Mouse (Mus musculus): ENCODE measurements at regions not wholly inside any gene's neighbourhood (a gene's known extent, or its start where the extent isn't known, plus 50 kb on each side); places are given as distances from the start of the nearest gene placed in this dataset.

DNA sequence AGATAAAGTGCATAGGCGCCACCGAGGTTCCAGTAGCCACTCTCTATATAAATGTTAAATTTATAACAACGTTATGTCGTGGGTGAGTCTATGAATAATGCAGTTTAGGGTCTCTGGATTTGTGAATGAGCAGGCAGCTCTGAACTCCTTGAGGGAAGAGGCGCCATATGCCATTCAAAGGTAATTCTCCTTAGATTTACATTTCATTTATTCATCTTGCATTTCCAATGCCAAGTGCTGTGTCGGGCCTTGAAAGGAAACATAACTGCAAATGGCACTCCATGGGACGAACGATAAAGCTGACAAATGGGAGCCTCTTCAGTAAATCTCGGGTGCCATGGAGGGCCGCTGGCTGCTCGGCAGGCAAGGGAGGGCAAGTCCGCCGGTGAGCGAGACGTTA is 216.4 kb upstream of the Nr5a2 start:
- no peaks in the 10 kb centered on the region for H3K27me3 ChIP-seq (ENCODE audit: control insufficient read depth, insufficient read depth, low read depth, low read length)
- H3K4me3 ChIP-seq (ENCODE audit: low read depth, low read length), result no peak overlapping the region
- no peak overlapping the region for H3K4me2 ChIP-seq (ENCODE audit: low read depth, low read length)
- H3K4me1 ChIP-seq (ENCODE audit: control insufficient read depth, low read depth, low read length), result no peaks in the 10 kb centered on the region; the same call in 1 of the 2 replicates
- no peak for ATAC-seq (ENCODE audit: low read depth)
- no peak overlapping the region for H3K27ac ChIP-seq (ENCODE audit: low read length)
- 63% methylated on average over 15 of the region's 15 CpGs for WGBS (ENCODE audit: insufficient replicate concordance)
- no peaks in the 10 kb centered on the region for H3K9me3 ChIP-seq (replicated peaks; ENCODE audit: control insufficient read depth, low read length)
- H3K36me3 ChIP-seq (ENCODE audit: control insufficient read depth, insufficient read depth), result no peaks in the 10 kb centered on the region
- no peak overlapping the region for H3K9ac ChIP-seq (ENCODE audit: low read depth, low read length)

DNA sequence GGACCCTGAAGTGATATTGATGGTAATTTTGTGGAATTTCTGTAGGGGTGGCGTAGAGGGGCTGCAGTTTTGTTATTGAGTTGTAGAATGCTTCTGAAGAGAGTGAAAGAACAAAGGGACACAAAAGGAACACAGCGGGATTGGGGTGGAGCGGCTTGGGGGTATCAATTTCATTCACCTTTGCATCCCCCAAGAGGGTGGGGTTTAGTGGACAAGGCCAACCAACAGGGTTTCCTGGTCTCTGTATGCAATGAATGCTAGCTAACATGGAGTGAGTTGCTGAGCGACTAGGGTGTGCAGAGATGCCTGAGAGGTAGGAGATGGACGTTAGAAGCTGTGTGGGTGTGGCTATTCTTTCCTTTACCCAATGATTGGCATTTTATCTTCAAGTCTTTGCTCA is 213.8 kb upstream of the Nr5a2 start:
- H3K27ac ChIP-seq (ENCODE audit: low read length), result no peak overlapping the region
- ATAC-seq (ENCODE audit: low read depth), result no peak
- H3K9me3 ChIP-seq (replicated peaks; ENCODE audit: control insufficient read depth, low read length), result no peaks in the 10 kb centered on the region
- H3K4me1 ChIP-seq (ENCODE audit: control insufficient read depth, low read depth, low read length), result no peaks in the 10 kb centered on the region; the same call in 1 of the 2 replicates
- WGBS (ENCODE audit: insufficient replicate concordance), result 54% methylated on average over 5 of the region's 5 CpGs
- no peak overlapping the region for H3K4me2 ChIP-seq (ENCODE audit: low read depth, low read length)
- H3K36me3 ChIP-seq (ENCODE audit: control insufficient read depth, insufficient read depth), result no peaks in the 10 kb centered on the region
- H3K27me3 ChIP-seq (ENCODE audit: control insufficient read depth, insufficient read depth, low read depth, low read length), result no peaks in the 10 kb centered on the region
- no peak overlapping the region for H3K9ac ChIP-seq (ENCODE audit: low read depth, low read length)
- H3K4me3 ChIP-seq (ENCODE audit: low read depth, low read length), result no peak overlapping the region

DNA sequence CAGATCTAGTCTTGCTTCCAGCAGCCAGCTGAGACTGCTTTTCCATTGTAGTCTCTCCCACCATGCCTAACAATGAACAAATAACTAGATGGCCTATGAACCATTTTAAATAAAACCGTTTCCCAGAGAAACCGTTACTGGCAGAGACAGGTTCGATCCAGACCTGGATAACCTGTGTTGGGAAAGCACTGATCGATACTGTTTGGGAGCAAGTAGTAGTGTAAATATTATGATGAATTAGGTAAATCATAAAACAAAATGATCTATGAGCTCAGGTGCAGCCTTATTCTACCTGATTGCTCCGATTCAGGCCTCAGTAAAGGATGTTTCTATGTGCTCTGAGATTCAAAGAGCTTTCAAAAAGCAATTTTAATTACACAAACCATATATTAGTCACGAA is 211.9 kb upstream of the Nr5a2 start:
- Histone ChIP-seq H3K4me2 (ENCODE audit: low read depth, low read length) (no peak overlapping the region), H3K27me3 (ENCODE audit: control insufficient read depth, insufficient read depth, low read depth, low read length) (no peaks in the 10 kb centered on the region), H3K4me1 (ENCODE audit: control insufficient read depth, low read depth, low read length) (no peaks in the 10 kb centered on the region; the same call in 1 of the 2 replicates), H3K4me3 (ENCODE audit: low read depth, low read length) (no peak overlapping the region), H3K9ac (ENCODE audit: low read depth, low read length) (no peak overlapping the region), H3K36me3 (ENCODE audit: control insufficient read depth, insufficient read depth) (no peaks in the 10 kb centered on the region), H3K9me3 (replicated peaks; ENCODE audit: control insufficient read depth, low read length) (no peaks in the 10 kb centered on the region), H3K27ac (ENCODE audit: low read length) (no peak overlapping the region)
- 63% methylated on average over 6 of the region's 6 CpGs for WGBS (ENCODE audit: insufficient replicate concordance)
- ATAC-seq (ENCODE audit: low read depth), result peak; percentile 47; the same call in 1 of the 2 replicates

DNA sequence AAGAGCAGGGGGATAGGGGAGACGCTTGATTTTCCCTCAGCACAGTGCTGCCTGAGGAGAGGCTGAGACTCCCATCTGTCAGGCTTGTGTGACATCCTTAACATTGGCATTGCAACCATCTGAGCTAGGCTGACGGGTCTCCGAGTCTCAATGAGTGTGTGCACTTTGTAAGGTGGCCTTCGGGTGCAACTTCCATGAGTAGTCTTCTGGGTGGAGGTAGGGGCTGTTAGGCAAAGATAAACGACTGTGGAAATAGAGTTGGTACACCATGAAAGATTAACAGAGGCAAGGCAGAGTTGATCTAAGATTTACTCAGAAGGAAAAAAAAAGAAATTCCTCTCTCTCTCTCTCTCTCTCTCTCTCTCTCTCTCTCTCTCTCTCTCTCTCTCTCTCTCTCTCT is 211.2 kb upstream of the Nr5a2 start:
- no peak for ATAC-seq (ENCODE audit: low read depth)

DNA sequence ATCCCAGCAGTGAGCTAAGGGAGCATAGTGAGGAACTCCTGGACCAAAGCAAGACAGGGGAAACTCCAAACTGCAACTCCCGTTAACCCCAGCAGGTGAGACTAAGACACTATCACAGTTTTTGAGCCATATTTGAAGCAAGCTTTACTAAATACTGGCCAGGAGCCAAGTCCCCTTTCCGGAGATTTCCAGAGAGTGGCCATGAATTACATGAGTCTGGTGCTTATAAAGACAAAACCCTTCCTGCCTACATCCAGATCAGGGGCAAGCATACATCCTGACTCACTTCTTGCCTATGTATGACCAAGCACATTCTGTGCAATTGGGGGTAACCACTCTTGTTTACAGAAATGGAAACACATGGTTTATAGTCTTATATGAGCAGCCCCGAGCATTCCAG is 187.6 kb upstream of the Nr5a2 start:
- no peak overlapping the region for H3K27ac ChIP-seq (ENCODE audit: low read length)
- H3K4me2 ChIP-seq (ENCODE audit: low read depth, low read length), result no peak overlapping the region
- H3K9ac ChIP-seq (ENCODE audit: low read depth, low read length), result no peak overlapping the region
- no peaks in the 10 kb centered on the region for H3K4me1 ChIP-seq (ENCODE audit: control insufficient read depth, low read depth, low read length)
- H3K27me3 ChIP-seq (ENCODE audit: control insufficient read depth, insufficient read depth, low read depth, low read length), result no peaks in the 10 kb centered on the region
- H3K4me3 ChIP-seq (ENCODE audit: low read depth, low read length), result no peak overlapping the region
- H3K36me3 ChIP-seq (ENCODE audit: control insufficient read depth, insufficient read depth), result no peaks in the 10 kb centered on the region
- 35% methylated on average over 3 of the region's 3 CpGs for WGBS (ENCODE audit: insufficient replicate concordance)
- no peaks in the 10 kb centered on the region for H3K9me3 ChIP-seq (replicated peaks; ENCODE audit: control insufficient read depth, low read length)
- ATAC-seq (ENCODE audit: low read depth), result no peak

More for the DNA sequence above, 211.2 kb upstream of the Nr5a2 start:
- Histone ChIP-seq H3K4me1 (ENCODE audit: control insufficient read depth, low read depth, low read length) (no peaks in the 10 kb centered on the region; the same call in 1 of the 2 replicates), H3K36me3 (ENCODE audit: control insufficient read depth, insufficient read depth) (no peaks in the 10 kb centered on the region), H3K27ac (ENCODE audit: low read length) (no peak overlapping the region), H3K9me3 (replicated peaks; ENCODE audit: control insufficient read depth, low read length) (no peaks in the 10 kb centered on the region), H3K4me3 (ENCODE audit: low read depth, low read length) (no peak overlapping the region), H3K9ac (ENCODE audit: low read depth, low read length) (no peak overlapping the region), H3K27me3 (ENCODE audit: control insufficient read depth, insufficient read depth, low read depth, low read length) (no peaks in the 10 kb centered on the region), H3K4me2 (ENCODE audit: low read depth, low read length) (no peak overlapping the region)
- WGBS (ENCODE audit: insufficient replicate concordance), result 33% methylated on average over 5 of the region's 5 CpGs

DNA sequence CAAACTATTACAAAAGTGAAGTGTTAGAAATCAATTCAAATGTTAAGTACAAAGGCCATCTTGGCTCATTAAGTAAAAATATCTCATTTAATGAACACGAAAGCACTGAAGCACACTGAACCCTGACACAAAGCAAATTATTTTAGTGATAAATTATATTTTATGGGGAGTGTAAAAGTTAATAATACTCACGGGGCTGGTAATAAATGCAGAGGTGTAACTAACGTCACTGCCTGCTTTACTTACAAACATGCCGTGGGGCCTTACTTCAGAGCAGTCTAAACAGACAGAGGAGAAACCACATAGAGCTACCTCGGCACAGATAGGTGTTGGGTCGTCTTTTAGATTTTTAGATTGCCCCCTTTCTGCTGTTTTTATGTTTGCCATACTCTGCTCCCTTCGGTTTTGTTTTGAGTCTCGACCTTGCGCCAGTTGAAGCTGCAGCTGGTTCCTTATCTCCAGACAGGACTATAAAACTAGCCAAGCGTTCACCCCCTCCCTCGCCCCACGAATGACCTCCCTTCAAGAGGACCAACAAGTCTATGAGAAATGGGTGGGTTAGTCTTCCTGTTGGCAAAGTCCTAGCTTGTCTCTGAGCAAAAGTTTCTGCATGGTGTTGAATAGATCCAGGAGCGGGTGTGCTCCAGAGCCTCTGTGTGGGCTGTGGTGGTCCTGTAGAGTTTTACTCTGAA is 181.8 kb upstream of the Nr5a2 start:
- Histone ChIP-seq H3K36me3 (ENCODE audit: control insufficient read depth, insufficient read depth) (no peaks in the 10 kb centered on the region), H3K27me3 (ENCODE audit: control insufficient read depth, insufficient read depth, low read depth, low read length) (no peaks in the 10 kb centered on the region), H3K9ac (ENCODE audit: low read depth, low read length) (no peak overlapping the region), H3K4me1 (ENCODE audit: control insufficient read depth, low read depth, low read length) (no peaks in the 10 kb centered on the region), H3K9me3 (replicated peaks; ENCODE audit: control insufficient read depth, low read length) (no peaks in the 10 kb centered on the region), H3K27ac (ENCODE audit: low read length) (no peak overlapping the region), H3K4me3 (ENCODE audit: low read depth, low read length) (no peak overlapping the region), H3K4me2 (ENCODE audit: low read depth, low read length) (no peak overlapping the region)
- 33% methylated on average over 13 of the region's 13 CpGs for WGBS (ENCODE audit: insufficient replicate concordance)
- ATAC-seq (ENCODE audit: low read depth), result no peak

DNA sequence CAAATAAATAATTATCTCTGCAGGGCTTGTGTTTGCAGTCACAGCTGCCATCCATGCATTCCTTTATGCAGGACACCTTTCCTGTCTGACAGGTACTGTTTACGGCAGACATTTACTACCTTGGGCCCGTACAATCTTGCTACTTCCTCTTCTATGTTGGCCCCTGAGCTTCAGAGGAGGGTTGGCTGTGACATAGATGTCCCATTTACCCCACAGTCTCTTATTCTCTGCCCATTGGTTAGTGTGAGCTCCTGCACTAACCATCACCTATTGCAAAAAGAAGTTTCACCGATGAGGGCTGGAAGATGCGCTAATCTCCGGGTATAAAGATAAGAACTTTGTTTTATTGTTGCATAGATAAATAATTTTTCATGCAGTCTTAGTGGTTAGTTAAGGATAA is 181.1 kb upstream of the Nr5a2 start:
- ATAC-seq (ENCODE audit: low read depth), result no peak
- Histone ChIP-seq H3K9ac (ENCODE audit: low read depth, low read length) (no peak overlapping the region), H3K4me3 (ENCODE audit: low read depth, low read length) (no peak overlapping the region), H3K4me1 (ENCODE audit: control insufficient read depth, low read depth, low read length) (no peaks in the 10 kb centered on the region), H3K27me3 (ENCODE audit: control insufficient read depth, insufficient read depth, low read depth, low read length) (no peaks in the 10 kb centered on the region), H3K4me2 (ENCODE audit: low read depth, low read length) (no peak overlapping the region), H3K36me3 (ENCODE audit: control insufficient read depth, insufficient read depth) (no peaks in the 10 kb centered on the region), H3K27ac (ENCODE audit: low read length) (no peak overlapping the region), H3K9me3 (replicated peaks; ENCODE audit: control insufficient read depth, low read length) (no peaks in the 10 kb centered on the region)
- WGBS (ENCODE audit: insufficient replicate concordance), result 62% methylated on average over 5 of the region's 5 CpGs

DNA sequence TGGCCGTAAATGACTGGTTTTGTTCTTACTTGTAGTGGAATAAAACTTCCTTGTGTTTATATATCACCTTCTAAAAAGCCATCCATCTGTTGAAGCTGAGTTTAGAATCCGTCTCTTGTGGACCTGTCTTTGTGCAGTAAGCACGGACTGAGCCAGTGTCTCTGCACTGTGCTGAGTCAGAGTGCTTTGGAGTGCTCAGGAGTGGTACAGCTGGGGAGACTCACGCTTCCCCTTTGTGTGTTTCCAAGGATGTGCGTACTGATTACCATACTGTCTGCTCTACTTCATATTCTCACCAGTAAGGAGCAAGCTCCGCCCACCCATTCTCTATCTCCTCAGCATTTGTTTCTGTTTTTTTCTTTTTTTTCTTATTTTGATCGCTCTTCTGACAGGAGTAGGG is 175.9 kb upstream of the Nr5a2 start:
- WGBS (ENCODE audit: insufficient replicate concordance), result 48% methylated on average over 7 of the region's 7 CpGs
- no peak overlapping the region for H3K27ac ChIP-seq (ENCODE audit: low read length)
- H3K9ac ChIP-seq (ENCODE audit: low read depth, low read length), result no peak overlapping the region
- H3K4me2 ChIP-seq (ENCODE audit: low read depth, low read length), result no peak overlapping the region
- H3K4me3 ChIP-seq (ENCODE audit: low read depth, low read length), result no peak overlapping the region
- H3K9me3 ChIP-seq (replicated peaks; ENCODE audit: control insufficient read depth, low read length), result no peaks in the 10 kb centered on the region
- H3K36me3 ChIP-seq (ENCODE audit: control insufficient read depth, insufficient read depth), result no peaks in the 10 kb centered on the region
- H3K27me3 ChIP-seq (ENCODE audit: control insufficient read depth, insufficient read depth, low read depth, low read length), result no peaks in the 10 kb centered on the region
- no peaks in the 10 kb centered on the region for H3K4me1 ChIP-seq (ENCODE audit: control insufficient read depth, low read depth, low read length)
- ATAC-seq (ENCODE audit: low read depth), result no peak

DNA sequence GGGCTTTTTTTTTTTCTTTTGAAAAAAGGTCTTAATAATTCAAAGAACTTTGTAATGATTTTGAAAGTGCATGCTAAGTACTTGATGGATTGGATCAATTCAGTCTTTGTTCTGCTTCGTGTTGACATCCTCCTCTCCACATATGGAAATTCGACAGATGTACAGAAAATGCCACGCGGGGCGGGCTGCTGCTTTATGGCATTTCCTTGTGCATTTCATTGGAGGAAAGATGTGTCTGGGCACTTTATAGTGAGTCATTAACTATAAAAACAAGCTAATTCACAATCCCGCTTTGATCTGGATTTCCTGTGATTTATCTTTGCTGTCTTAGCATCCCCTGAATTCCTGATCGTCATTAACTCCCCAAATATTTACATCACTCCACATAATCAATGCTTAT is 173.5 kb upstream of the Nr5a2 start:
- WGBS (ENCODE audit: insufficient replicate concordance), result 46% methylated on average over 7 of the region's 7 CpGs
- Histone ChIP-seq H3K36me3 (ENCODE audit: control insufficient read depth, insufficient read depth) (no peaks in the 10 kb centered on the region), H3K4me2 (ENCODE audit: low read depth, low read length) (no peak overlapping the region), H3K9me3 (replicated peaks; ENCODE audit: control insufficient read depth, low read length) (no peaks in the 10 kb centered on the region), H3K27me3 (ENCODE audit: control insufficient read depth, insufficient read depth, low read depth, low read length) (no peaks in the 10 kb centered on the region), H3K27ac (ENCODE audit: low read length) (no peak overlapping the region), H3K4me1 (ENCODE audit: control insufficient read depth, low read depth, low read length) (no peaks in the 10 kb centered on the region), H3K4me3 (ENCODE audit: low read depth, low read length) (no peak overlapping the region), H3K9ac (ENCODE audit: low read depth, low read length) (no peak overlapping the region)
- no peak for ATAC-seq (ENCODE audit: low read depth)

Measured in liver, embryonic 16.5 days (tissue).